Mouse (Mus musculus) layer of hippocampus, postnatal 36 days (tissue): ENCODE results near the gene Pard3b. TPM values are rescaled to one million over a fixed set of nuclear protein-coding genes. Genes with fewer than 3 reads are reported as not detected.
A peak's percentile ranks its signal among the peaks of the same experiment; 100 is the strongest.

Source experiments
- DNase-seq, 2 experiments: peaks; one replicate each; pipeline ENCODE4 v3.0.0; 2022
- total RNA-seq, 2 experiments: library from RNA; stranded (reverse); gene quantifications; 2 replicates each; pipeline ENCODE4 v1.2.3; 2021

The Pard3b gene
- total RNA-seq, 2 experiments from 2014 or later: 5.7 to 6.1 TPM

DNA sequence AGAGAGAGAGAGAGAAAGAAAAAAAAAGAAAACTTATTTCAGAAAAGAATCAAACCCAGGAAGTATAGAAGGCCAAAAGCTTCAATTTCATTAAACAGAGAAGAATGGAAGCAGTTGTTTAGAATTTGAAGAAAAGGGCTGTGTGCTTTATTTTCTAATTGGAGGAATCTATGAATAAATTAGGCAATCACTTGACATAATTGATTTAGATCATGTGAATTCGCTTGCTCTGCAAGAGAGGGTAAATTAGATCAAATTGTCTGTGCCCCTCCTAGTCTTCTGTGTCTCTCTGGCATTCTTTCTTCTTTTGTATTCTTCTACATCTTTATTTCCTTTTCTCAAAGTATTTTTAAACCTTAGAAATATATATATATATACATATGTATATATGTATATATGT lies 616.3 kb downstream of the Pard3b start:
- DNase-seq: no peak

DNA sequence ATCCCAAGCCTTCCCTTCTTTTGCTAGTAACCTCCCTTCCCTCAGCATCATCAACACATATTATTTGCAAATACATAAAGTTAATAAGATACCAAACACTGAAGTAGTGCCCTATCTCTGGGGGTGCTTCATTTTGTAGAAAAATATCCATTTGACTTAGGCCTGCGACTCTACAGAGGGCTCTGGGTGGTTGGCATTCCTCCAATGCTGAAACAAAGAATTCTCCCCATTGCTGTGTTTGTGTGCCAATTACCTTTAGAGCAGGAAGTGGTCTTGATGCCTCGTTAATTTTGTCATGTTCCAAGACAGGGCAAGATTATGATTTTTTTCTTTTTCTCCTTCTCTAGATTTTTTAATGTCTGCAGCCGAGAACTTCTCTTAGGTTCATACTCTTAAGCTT lies 637.8 kb downstream of the Pard3b start:
- DNase-seq: no peak

DNA sequence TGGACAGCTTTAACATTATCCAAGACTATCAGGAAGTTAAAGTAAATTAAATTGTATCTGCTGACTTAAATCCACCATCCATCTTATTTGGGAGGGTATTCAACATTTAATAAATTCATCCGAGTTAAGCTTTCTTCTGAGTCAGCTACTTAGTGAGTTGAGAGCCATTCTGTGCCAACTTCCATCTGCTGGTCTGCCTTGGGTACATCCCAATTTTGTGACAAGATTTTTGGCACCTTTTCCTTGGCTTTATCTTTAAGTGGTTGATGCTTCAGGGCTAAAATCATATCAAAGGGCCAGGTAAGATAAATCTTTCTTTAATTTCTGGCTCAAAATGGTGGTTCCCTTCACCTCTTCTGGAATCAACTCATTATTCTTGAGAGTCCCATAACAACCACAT lies 640.0 kb downstream of the Pard3b start:
- DNase-seq: no peak

DNA sequence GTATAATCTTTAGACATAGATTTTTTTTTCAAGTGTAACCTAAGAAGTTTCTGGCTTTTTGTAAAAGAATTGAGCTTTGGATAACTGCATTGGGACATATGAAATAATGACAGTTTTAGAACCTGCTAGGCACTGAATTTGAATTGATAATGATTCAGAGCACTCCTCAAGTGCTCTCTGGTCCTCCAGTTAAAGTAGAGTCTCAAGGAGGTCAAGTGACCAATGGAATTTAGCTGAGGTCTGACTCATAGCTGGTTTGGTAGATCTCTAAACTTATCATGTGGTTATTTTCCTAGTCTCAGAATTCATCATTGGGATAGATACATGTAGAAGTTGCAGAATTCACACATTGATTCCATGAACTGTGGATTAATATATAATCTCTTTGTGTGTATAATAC lies 642.0 kb downstream of the Pard3b start:
- DNase-seq: no peak

DNA sequence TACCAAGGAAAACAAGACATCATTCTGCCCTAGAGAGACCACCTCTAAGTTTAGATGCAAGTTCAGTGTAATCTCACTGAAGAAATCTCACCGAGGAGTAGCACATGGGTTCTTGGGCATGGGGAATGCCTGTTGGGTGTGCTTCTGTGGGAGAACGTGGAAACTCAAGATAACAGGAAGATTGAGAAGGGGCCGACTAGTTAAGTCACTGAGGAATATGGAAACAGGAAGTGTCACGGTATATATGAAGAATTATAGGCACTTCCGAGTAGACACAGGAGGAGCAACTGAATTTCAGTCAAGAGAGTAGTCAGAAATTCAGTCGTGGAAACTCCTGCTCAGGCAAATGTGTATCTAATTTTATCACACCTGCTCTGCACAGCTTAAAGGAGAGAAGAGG lies 644.2 kb downstream of the Pard3b start:
- no peak for DNase-seq

DNA sequence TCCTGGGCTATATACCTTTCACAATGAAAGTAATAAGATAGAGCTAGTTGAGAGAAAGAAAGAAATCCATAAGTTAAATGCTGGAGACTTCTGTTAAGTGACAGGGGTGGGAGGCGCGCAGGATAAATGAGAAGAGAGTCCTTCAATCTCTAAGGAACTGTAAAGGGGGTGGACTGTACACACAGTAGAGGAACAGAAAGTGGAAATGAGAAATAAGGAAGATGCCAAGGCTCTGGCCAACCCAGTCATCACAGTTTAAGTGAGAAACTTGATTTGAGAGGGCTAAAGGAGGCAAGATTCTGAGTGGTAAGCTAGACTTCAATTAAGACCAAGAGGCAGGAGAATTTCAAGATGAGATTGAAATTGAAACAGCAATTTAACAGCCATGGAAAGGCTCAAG lies 645.0 kb downstream of the Pard3b start:
- no peak for DNase-seq

DNA sequence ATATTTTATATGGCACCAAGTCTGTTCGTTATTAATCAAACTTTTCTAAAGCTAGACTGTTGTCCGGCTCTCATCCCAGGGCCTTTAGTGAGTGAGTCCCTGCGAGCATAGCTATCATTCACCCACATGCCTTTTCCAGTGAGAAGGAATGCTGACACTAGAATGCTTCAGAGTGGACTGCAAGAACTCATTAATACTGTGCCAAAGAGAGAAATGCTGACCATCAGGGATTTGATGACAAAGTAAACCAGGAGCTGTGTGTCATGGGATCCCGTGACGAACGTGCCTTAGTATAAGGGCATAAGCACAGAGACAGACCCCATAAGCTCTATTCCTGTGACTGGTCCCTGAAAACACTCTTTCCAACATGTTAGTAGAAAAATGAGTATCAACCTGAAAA lies 670.8 kb downstream of the Pard3b start:
- no peak for DNase-seq

DNA sequence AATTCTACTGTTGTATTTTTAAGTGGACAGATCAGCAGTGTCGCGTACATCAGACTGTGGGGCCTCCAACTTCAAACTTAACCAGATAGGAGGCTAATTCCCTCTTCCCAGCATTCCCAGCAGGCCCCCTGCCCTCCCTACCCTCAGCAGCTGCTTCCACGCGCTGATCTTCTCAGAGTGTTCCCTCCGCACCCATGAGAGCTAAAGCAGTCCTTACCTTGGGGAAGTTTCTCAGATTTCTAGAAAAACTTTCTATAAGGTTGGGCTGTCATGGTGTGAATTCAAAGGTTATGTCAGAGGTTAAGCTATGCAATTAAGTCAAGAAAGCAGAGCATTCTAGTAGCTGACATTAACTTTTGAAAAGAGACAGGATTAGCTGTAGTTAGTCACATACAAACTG lies 686.6 kb downstream of the Pard3b start:
- DNase-seq: no peak

DNA sequence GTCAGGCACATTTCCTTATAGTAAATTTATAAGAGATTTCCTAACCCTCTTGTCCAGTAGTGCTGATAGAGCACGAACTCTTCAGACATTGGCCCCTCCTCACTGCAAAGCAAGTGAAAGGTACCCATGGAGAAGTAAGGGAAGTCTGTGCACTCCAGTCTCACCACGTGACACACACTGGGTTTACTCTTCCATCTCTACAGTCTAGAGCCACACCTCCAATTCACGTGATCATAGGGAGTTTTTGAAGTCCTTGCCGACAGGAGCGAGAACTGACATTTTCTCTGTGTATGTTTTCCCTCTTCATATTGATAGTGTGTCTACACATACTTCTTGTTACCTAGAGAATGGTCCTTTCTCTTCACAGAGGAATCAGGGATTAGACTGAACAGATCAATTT lies 689.1 kb downstream of the Pard3b start:
- DNase-seq: no peak

DNA sequence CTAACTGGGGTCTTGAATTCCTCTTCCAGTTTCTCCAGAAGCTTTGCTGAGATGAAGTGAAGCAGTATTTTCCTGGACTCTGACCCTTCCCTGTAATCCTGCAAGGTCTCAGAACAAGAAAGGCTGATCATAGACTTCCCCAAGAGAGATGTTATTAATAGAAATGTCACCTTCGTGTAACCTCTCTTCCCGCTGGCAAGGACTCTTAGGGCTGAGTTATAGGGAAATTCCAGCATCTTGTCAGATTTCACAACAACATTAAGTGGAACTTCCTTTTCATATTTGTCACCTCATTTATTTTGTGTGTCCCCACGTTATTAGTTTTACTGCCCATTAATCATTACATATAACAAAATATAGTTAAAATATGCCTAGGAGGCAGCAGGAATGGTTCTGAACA lies 690.2 kb downstream of the Pard3b start:
- no peak for DNase-seq

DNA sequence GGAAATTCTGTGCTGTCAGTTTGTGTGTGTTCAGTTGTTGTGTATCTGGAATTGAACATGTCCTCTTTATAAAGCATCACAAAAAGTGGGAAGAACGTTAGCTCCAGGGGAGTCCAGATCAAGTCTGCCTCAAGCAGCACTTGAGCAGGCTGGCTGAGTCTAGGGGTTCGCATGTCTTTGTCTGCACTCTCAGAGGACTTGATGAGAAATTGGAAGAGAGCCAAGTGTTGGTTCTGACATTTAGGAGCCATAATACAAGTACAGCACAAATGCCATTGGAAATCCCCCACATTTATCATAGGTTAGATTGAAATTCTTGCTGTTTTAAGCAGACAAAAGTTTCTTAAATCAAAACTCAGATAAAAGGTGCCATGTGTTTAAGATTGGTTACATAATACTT lies 694.4 kb downstream of the Pard3b start:
- DNase-seq: no peak

DNA sequence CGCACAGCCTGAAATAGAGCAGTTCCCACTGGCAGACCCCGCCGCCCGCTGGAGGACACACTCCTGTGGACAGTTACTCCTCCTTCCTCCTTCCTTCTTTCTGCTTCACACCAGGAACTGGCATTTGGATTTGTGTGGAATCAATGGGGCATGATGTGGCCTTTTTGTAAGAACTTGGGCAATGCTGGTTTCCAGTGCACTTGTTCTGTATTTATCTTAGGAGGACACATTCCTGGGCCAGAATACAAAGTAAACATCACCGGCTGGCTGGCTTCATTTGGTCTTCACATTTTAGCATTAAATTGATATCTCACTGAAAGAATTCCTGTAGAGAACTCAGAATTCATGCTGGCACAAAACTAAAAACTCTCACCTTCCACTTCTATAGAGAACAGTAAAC lies 695.6 kb downstream of the Pard3b start:
- DNase-seq: no peak

DNA sequence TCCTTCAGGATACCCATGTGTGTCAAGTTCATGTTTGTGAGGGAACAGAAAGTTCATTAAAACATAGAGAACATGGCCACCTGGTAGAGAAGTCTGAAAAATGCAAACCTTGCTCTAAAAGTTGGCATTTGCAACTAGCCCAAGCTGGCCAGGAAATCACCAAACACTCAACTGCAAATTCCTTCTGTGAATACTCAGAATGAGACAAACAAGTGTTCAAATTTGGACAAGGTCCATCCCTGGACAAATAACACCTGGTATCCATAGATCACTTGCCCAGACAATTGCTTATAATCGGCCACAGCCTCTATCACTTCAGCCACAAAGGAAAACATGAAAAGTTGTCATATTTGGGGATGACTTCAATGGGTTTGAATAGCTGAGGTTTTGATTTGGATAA lies 701.6 kb downstream of the Pard3b start:
- DNase-seq: no peak

DNA sequence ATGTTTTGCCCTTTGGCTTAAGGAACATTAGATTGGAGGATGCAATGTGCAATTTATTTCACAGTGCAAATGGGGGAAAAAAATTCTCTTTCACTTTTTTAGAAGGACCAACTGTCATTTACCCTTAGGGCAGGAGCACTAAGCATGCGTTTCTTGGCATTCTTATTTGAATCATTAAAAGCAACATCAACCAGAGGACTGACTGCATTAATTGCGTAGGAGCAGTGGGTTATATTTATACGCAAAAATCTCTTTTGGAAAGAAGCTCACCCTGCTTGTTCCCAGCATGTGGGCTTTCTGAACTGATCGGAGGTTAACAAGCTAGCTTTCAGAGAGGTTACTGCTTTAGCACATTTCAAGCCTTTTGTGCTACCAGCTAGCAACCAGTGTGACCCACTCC lies 705.7 kb downstream of the Pard3b start:
- DNase-seq: no peak

DNA sequence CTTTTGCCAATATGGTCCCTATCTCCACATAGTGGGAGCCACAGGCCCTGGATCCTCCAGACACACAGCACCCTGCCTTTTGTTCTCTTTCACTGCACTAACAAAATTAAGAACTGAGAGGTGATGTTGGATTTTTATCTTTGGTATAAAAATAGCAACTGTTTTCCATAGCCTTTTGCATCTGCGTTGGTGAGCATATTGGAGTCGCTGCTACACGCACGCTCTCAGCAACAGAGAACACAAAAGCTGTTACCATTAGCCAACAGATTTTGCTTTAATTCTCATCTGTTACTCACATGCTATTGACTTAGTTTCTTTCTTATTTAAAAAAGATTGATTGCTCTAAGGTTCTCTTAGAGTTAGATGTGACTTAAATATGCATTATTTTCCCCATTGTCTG lies 709.7 kb downstream of the Pard3b start:
- peak; percentile 5 to 14 for DNase-seq

DNA sequence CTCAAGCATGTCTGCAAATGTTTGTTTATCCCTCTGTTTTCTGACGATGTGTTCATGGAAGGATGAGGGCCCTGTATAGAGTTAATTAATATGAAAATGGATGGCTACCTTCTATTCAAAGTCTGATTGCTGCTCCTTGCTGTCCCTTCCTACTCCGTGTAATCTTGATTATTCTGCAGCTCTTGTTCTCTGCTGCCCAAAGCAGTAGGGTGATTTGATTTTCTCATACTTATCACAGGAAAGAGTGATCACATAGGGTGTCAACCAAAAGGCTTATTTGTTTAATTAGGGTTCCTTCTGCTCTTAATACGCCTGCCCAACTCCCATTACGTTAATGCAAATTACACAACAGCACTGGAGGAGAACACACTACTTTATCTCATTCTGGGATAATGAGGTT lies 716.9 kb downstream of the Pard3b start:
- no peak for DNase-seq

DNA sequence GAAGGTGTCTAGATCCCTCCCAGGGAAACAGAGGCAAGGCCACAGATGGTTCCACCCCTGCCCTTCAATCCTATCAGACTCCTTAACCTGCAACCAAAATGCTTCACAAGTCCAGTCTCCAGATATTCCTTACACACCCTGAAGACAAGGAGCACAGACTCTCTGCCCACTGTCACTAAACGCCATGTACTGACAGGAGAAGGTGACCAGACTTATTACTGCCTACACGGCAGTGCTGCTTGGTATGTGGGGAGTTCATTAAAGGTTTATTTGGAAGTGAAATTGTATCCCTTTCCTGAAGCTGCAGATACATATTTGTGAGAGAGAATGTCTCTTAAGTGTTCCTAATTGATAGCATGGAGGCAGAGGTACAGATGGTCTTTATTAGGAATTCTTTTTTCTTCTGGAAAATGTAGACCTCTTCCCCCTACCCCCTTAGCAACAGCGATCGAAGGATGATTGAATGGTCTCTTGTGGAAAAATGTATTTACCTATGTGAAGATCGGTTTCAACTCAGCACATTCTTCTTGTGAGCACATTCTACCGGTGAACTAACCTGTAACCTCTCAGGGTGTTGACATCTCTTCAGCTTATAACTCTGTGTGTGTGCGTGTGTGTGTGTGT lies 735.9 kb downstream of the Pard3b start:
- DNase-seq: no peak

DNA sequence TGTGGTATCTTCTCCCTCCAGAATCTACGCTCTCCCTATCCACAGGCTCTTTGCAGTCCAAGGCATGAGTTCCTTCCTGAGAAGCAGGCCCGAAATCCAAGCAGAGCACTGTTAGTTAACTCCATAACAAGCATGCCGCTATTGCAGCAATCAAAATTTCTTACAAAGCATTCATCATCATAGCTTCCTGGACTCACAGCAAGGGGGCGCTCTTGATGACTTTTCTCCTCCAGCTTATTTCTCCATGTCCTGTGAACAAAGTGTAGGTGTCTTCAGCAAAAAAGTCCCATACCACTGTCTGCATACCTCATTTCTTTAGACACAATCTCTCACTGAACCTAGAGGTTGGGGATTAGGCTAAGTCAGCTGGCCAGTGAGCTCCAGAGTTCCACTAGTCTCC lies 739.7 kb downstream of the Pard3b start:
- no peak for DNase-seq

DNA sequence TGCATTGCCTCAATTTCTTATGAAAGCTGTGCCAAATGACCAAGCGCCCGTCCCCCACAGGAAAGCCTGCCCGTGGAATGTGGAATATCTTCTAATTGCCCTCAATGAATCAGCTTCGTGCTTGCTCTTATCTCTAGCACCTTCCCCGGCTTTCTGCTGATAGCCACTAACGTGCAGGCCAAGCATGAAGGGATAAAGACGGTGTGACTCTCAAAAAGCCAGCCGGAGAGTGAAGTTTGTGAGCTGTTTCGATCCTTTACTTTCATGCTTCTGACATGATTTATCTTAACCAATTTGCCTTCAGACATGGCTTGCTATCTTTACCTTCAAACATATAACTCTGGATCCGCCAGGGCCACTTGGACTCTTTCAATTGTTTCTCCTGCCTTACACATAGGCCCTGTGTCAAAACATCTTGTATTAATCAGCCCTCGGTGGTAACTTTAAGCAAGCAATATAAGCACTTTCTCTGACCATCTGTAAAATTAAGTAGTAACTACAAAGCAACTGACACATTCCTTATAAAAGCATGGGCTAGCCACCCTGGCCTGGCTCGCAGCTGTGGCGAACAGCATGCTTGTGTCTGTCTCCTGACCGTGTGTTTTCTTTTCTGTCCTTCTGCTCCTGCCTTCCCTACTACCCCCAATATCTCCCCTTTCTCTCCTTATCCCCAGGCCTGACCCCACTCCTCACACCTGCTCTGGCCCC lies 744.3 kb downstream of the Pard3b start:
- DNase-seq: no peak

DNA sequence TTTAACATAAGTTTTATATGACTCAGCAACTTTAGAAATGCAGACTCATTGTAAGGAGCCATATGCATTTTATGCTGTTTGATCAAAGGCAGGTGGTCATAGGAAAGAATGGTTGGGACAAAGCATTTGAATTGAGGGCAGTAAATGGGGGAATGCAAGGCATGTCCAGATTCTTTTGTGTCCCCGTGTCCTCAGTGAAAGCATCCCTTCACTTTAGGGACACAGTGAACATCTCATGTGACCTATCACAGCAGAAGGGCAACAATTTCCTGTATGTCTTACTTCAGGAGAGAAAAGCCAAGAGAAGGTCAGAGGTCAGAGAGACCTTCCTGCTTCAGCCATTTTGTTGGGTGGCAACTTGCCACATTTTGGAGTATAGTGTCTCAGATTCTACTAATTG lies 745.6 kb downstream of the Pard3b start:
- no peak for DNase-seq

DNA sequence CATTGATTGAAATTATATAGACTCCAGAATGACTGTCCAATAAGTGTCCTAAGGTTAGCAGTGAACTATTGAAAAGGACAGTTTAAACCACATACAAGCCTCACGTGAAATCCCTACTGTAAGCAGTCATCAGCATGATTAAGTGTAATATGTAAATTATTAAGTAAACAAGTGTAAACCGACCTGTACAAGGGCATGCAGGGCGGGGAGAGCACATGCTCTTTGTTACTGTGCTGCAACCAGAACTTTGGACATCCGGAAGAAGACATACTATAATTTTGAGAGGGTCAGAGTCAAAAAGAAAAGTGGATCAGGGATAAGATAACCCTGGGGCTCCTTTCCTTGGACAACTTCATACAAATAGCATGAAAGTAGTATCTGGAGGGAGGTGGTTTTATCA lies 749.4 kb downstream of the Pard3b start:
- no peak for DNase-seq

DNA sequence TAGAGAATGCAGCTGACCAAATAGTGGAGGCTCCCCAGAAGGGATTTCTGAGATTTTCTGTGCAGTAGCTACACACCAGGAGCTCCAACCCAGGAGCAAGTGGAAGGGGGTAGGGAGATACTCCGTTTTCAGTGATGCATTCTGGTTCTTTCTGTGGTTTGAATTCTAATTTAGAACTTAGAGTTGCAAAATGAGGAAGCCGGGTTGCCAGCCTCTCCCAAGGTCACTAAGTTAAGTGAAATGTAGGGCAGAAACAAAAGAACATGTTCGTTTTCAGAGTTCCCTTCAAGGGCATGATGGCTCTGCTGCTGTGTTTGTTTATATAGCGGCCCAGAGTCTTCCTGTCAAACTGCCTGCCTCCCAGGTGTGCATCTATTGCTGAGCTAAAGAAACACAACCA lies 754.2 kb downstream of the Pard3b start:
- DNase-seq: no peak

DNA sequence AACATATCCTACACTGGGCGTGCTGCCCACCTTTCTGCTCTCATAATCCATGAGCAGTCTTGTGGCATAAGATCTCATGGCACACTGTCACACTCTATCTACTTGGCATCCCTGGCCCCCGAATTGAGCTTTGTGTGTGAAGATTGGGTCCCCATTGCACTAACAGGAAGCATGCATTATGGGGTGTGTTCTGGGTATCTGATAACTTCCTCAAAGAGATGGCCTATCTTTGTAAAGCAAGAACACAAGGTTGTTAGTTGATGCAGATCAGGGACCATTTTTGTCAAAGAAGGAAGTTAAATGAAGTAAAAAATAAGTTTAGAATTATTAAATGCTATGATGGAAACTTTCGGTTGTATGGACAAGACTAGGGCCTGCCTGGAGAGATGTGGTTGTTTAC lies 755.9 kb downstream of the Pard3b start:
- no peak for DNase-seq

DNA sequence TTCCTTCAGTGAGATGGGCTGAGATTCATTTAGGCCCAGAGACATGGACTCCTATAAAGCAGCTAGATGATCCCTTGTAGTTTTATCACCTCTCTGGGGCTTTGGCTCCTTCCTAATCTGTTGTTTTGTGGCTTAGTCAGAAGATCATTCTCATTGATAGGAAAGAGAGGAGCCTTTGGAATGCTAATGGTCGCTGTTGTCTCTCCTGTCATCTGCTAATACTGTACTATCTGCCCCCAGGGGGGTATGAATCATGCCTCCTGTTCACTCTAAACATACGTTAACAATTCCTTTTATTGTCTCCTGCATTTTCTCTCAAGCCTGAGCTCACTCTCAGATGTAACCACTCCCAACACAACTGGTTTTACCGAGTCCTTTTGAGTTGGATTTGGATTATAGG lies 759.6 kb downstream of the Pard3b start:
- no peak for DNase-seq

DNA sequence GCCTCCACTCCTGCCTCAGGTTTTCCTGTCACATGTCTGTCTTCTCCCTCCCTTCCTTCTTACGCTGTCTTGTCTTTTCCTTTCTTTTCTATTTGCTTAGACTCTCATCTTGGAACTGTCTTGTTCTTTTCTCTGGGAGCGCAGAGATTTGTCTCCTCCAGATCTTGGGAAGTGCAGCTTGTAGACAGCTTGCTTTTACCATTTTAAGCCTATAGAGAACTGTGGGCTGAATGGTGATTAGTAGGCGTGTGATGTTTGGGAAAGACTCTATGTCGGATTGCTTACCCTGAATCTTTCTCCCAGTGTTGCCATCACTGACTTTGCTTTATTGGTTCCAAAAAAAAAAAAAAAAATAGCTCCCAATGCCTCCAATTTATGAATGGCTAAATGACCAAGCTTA lies 760.1 kb downstream of the Pard3b start:
- no peak for DNase-seq
